Mouse (Mus musculus) brain, embryonic 14.5 days (tissue): ENCODE measurements around the gene Ltbp2.

Experiments
- CTCF ChIP-seq: fragments of 200-500 bp; IDR thresholded peaks from 2 replicates; pipeline ENCODE4 v1.5.1; 2012; ENCODE audit warnings: inconsistent platforms, mild to moderate bottlenecking, moderate library complexity, borderline replicate concordance; ENCODE audit not compliant: insufficient read depth, insufficient read length; ENCODE audit errors: extremely low read depth
- POLR2A ChIP-seq: fragments of 200-500 bp; IDR thresholded peaks from 2 replicates; pipeline ENCODE4 v1.6.1; 2012; ENCODE audit warnings: mild to moderate bottlenecking, inconsistent platforms, borderline replicate concordance; ENCODE audit not compliant: poor library complexity, insufficient read depth, insufficient read length, severe bottlenecking; ENCODE audit errors: extremely low read depth

DNA sequence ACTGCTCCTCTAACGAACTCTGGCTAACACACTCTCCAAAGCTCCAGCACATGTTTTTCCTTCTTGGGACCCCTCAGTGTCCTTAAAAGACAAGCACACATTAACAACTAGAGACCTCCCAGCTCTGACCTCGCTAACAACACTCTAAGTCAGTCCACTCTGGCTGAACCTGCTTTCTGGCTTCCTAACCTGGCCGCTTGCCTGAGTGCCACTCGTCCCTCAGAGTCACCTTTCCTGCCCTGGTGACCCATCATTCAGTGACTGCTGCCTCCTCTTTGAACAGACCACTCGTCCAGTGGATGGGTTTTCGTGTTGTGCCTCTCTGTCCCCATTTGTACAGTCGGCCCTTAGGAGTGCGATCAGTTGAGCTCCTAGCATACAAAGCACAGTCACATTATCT is 19.8 kb downstream of the Ltbp2 start:
- TF ChIP-seq CTCF (no peak), POLR2A (no peak)
